Mouse (Mus musculus) cerebellum, adult 11 months (tissue): ENCODE measurements at regions not wholly inside any gene's neighbourhood (a gene's known extent, or its start where the extent isn't known, plus 50 kb on each side); places are given as distances from the start of the nearest gene placed in this dataset.
A peak's percentile ranks its signal among the peaks of the same experiment; 100 is the strongest.

Source experiments
- DNase-seq: peaks from one replicate; pipeline ENCODE4 v3.0.0; 2022

GRCm38 (mm10) chr2:92754505-92755280 is 155.2 kb downstream of the Chst1 start:
- DNase-seq: no peak

GRCm38 (mm10) chr2:92756491-92756890 is 157.0 kb downstream of the Chst1 start:
- DNase-seq: no peak

- DNase-seq: no peak
Observed at GRCm38 (mm10) chr2:92758775-92759174, 156.1 kb upstream of the Syt13 start.

- DNase-seq: no peak
Observed at GRCm38 (mm10) chr2:92763881-92764635, 150.8 kb upstream of the Syt13 start.

GRCm38 (mm10) chr2:92767476-92768005 is 147.4 kb upstream of the Syt13 start:
- DNase-seq: no peak

GRCm38 (mm10) chr2:92768088-92768487 is 146.8 kb upstream of the Syt13 start:
- DNase-seq: peak; percentile 28

GRCm38 (mm10) chr2:92769061-92769460 is 145.8 kb upstream of the Syt13 start:
- DNase-seq: no peak

GRCm38 (mm10) chr2:92770098-92770497 is 144.8 kb upstream of the Syt13 start:
- DNase-seq: no peak

GRCm38 (mm10) chr2:92772623-92773022 is 142.3 kb upstream of the Syt13 start:
- peak; percentile 37 for DNase-seq

GRCm38 (mm10) chr2:92776497-92776896 is 138.4 kb upstream of the Syt13 start:
- no peak for DNase-seq

GRCm38 (mm10) chr2:92779101-92779500 is 135.8 kb upstream of the Syt13 start:
- DNase-seq: no peak

- no peak for DNase-seq
Observed at GRCm38 (mm10) chr2:92780021-92780420, 134.9 kb upstream of the Syt13 start.

- DNase-seq: no peak
Observed at GRCm38 (mm10) chr2:92781451-92781850, 133.4 kb upstream of the Syt13 start.

- DNase-seq: no peak
Observed at GRCm38 (mm10) chr2:92782621-92783020, 132.3 kb upstream of the Syt13 start.

GRCm38 (mm10) chr2:92784916-92785315 is 130.0 kb upstream of the Syt13 start:
- DNase-seq: no peak

GRCm38 (mm10) chr2:92787925-92788410 is 126.9 kb upstream of the Syt13 start:
- no peak for DNase-seq

- peak; percentile 32 for DNase-seq
Observed at GRCm38 (mm10) chr2:92788875-92789274, 126.0 kb upstream of the Syt13 start.

- DNase-seq: no peak
Observed at GRCm38 (mm10) chr2:92790374-92790773, 124.5 kb upstream of the Syt13 start.

GRCm38 (mm10) chr2:92799770-92800169 is 115.1 kb upstream of the Syt13 start:
- DNase-seq: no peak

- peak; percentile 25 for DNase-seq
Observed at GRCm38 (mm10) chr2:92800667-92801066, 114.2 kb upstream of the Syt13 start.

- no peak for DNase-seq
Observed at GRCm38 (mm10) chr2:92804916-92805315, 110.0 kb upstream of the Syt13 start.

- no peak for DNase-seq
Observed at GRCm38 (mm10) chr2:92805761-92806160, 109.1 kb upstream of the Syt13 start.

GRCm38 (mm10) chr2:92806481-92807195 is 108.3 kb upstream of the Syt13 start:
- DNase-seq: no peak
